Mouse (Mus musculus): Measurements from ENCODE around the gene Ppm1m.

Gene Ppm1m

GRCm38 (mm10) chr9:106158037-106158491 lies 41.5 kb downstream of the Ppm1m start, which contains the start of gene Glyctk:
Gene Glyctk (minus strand): TSS chr9:106158138.
- no peak for DNase-seq (ENCODE audit: low read depth, low spot score)

GRCm38 (mm10) chr9:106157623-106157925 lies 42.0 kb downstream of the Ppm1m start:
- DNase-seq (ENCODE audit: low read depth, low spot score): no peak

GRCm38 (mm10) chr9:106156921-106157622 lies 42.5 kb downstream of the Ppm1m start:
- DNase-seq (ENCODE audit: low read depth, low spot score): no peak

- DNase-seq (ENCODE audit: low read depth, low spot score): peak; percentile 72
These were observed 43.1 kb downstream of the Ppm1m start for GRCm38 (mm10) chr9:106156419-106156818.

GRCm38 (mm10) chr9:106154106-106154505 lies 45.4 kb downstream of the Ppm1m start:
- no peak for DNase-seq (ENCODE audit: low read depth, low spot score)

- no peak for DNase-seq (ENCODE audit: low read depth, low spot score)
These were observed 50.2 kb downstream of the Ppm1m start for GRCm38 (mm10) chr9:106149399-106149754.

GRCm38 (mm10) chr9:106148541-106149398 lies 50.8 kb downstream of the Ppm1m start:
- DNase-seq (ENCODE audit: low read depth, low spot score): no peak

- DNase-seq (ENCODE audit: low read depth, low spot score): no peak
These were observed 51.6 kb downstream of the Ppm1m start for GRCm38 (mm10) chr9:106147851-106148431.

GRCm38 (mm10) chr9:106147281-106147680 lies 52.3 kb downstream of the Ppm1m start:
- no peak for DNase-seq (ENCODE audit: low read depth, low spot score)

GRCm38 (mm10) chr9:106145582-106145981 lies 54.0 kb downstream of the Ppm1m start:
- DNase-seq (ENCODE audit: low read depth, low spot score): no peak
